Mouse (Mus musculus) small intestine, adult 2 months (tissue): ENCODE results near the gene Dgkq.

Experiments
- CTCF ChIP-seq: fragments of 200-500 bp; IDR thresholded peaks from 2 replicates; pipeline ENCODE4 v1.5.1; 2012; ENCODE audit warnings: low read depth, mild to moderate bottlenecking, control low read depth, inconsistent platforms, low read length, moderate library complexity, mixed read lengths; ENCODE audit not compliant: insufficient replicate concordance, insufficient read length; ENCODE audit errors: extremely low read depth
- POLR2A ChIP-seq: fragments of 200-500 bp; IDR thresholded peaks from 2 replicates; pipeline ENCODE4 v1.6.1; 2012; ENCODE audit warnings: low read depth, mild to moderate bottlenecking, control low read depth, inconsistent platforms, low read length, moderate library complexity

GRCm38 (mm10) chr5:108700346-108700745 lies 30.9 kb upstream of the Dgkq start:
- TF ChIP-seq CTCF (no peak), POLR2A (no peak)
